Mouse (Mus musculus) embryonic fibroblast, embryonic 13.5 days (primary cell): ENCODE data around the gene Eif2b5.
A peak's percentile ranks its signal among the peaks of the same experiment; 100 is the strongest.

ENCODE experiments used
- CTCF ChIP-seq: IDR thresholded peaks from 2 replicates; pipeline ENCODE4 v1.5.1; 2011; ENCODE audit warnings: mild to moderate bottlenecking, control low read depth, low read length, moderate library complexity, borderline replicate concordance; ENCODE audit not compliant: insufficient read depth
- POLR2A ChIP-seq: IDR thresholded peaks from 2 replicates; pipeline ENCODE4 v1.6.1; 2011; ENCODE audit warnings: low read depth, mild to moderate bottlenecking, control low read depth, low read length, moderate library complexity

DNA sequence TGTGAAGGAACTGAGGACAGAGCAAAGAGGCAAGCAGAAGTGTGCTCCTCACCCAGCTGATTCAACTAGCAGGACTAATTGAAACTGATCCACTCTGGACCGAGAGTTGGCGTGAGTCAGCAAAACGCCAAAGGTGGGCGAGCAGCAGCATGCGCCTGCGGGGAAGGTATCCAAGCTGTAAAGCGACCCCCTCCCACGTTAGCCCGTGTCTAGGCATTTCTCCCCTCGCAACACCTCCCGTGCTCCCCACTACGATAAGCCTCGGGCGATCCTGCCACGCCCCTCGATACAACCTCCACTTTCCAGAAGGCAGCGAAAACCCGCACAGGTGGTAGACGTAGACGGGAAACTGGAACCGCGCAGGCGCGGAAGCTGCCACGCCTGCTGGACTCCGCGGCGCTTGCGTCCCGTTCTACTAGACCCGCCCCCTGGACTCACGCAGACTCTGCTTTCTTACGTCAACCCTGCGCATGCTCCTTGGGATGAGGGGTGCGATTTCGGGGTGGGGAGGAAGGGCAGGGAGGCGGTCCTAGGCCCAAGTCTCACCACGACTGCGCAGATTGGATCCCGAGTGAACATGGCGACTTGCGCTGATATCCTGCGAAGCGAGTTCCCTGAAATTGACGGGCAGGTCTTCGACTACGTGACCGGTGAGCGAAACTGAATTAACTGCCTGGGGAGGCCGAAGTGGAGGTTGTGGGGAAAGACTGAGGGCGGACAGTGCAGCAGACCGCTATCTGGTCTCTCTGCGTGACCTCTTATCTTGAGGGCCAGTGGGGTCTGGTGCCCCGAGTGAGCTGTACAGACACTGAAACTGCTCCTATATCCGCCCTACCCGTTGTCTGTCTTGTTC is 49.7 kb downstream of the Eif2b5 start, which contains the start of gene Abcf3:
- TF ChIP-seq CTCF, result no peak
- peak; percentile 91 for TF ChIP-seq POLR2A
